Mouse (Mus musculus) erythroblast, adult 5-6 weeks (primary cell): ENCODE measurements at regions not wholly inside any gene's neighbourhood (a gene's known extent, or its start where the extent isn't known, plus 50 kb on each side); places are given as distances from the start of the nearest gene placed in this dataset.

ENCODE experiments used
- ATAC-seq: replicated peaks from 2 replicates; pipeline ENCODE4 v1.8.0; 2016; ENCODE audit warnings: moderate number of reproducible peaks, mild to moderate bottlenecking, moderate TSS enrichment, inconsistent platforms; ENCODE audit not compliant: poor library complexity, low FRiP score, severe bottlenecking

- no peak for ATAC-seq
Measured at GRCm38 (mm10) chr15:36427334-36427733, 580.2 kb downstream of the Zfp706 start.

GRCm38 (mm10) chr15:36425902-36426301 is 581.7 kb downstream of the Zfp706 start:
- ATAC-seq, result no peak

- ATAC-seq, result no peak
Measured at GRCm38 (mm10) chr15:36424047-36424446, 583.5 kb downstream of the Zfp706 start.

- no peak for ATAC-seq
Measured at GRCm38 (mm10) chr15:36422781-36423180, 584.8 kb downstream of the Zfp706 start.

GRCm38 (mm10) chr15:36419943-36420480 is 587.6 kb downstream of the Zfp706 start:
- ATAC-seq, result no peak

- no peak for ATAC-seq
Measured at GRCm38 (mm10) chr15:36417426-36417825, 590.1 kb downstream of the Zfp706 start.

GRCm38 (mm10) chr15:36415552-36416249 is 591.9 kb downstream of the Zfp706 start:
- ATAC-seq, result no peak

- no peak for ATAC-seq
Measured at GRCm38 (mm10) chr15:36412016-36412415, 595.6 kb downstream of the Zfp706 start.

GRCm38 (mm10) chr15:36405446-36405845 is 602.1 kb downstream of the Zfp706 start:
- ATAC-seq, result no peak

- ATAC-seq, result no peak
Measured at GRCm38 (mm10) chr15:36403336-36404119, 604.0 kb downstream of the Zfp706 start.

GRCm38 (mm10) chr15:36402051-36402450 is 605.5 kb downstream of the Zfp706 start:
- no peak for ATAC-seq

GRCm38 (mm10) chr15:36400311-36400840 is 607.2 kb downstream of the Zfp706 start:
- no peak for ATAC-seq

- ATAC-seq, result peak; percentile 86
Measured at GRCm38 (mm10) chr15:36399355-36400012, 608.1 kb downstream of the Zfp706 start.

GRCm38 (mm10) chr15:36398099-36398982 is 609.2 kb downstream of the Zfp706 start:
- ATAC-seq, result no peak

- ATAC-seq, result no peak
Measured at GRCm38 (mm10) chr15:36396791-36397190, 610.8 kb downstream of the Zfp706 start.

GRCm38 (mm10) chr15:36396245-36396644 is 611.3 kb downstream of the Zfp706 start:
- ATAC-seq, result no peak

GRCm38 (mm10) chr15:36395672-36396050 is 611.9 kb downstream of the Zfp706 start:
- ATAC-seq, result no peak

GRCm38 (mm10) chr15:36394914-36395671 is 612.5 kb downstream of the Zfp706 start:
- no peak for ATAC-seq

- no peak for ATAC-seq
Measured at GRCm38 (mm10) chr15:36389775-36390174, 617.8 kb downstream of the Zfp706 start.
